Mouse (Mus musculus) ZHBTc4 (cell line): Measurements from ENCODE around the gene Agap1.
A peak's percentile ranks its signal among the peaks of the same experiment; 100 is the strongest.
"Not testable (repeated sequence)": the region's sequence is repeated elsewhere in the genome, so short reads cannot be mapped to it uniquely, and the experiment has no call there.

Experiments used
- DNase-seq: peaks from one replicate; pipeline ENCODE4 v3.0.0-alpha.2; 2011; ENCODE audit warnings: low read depth, low spot score

The Agap1 gene

GRCm38 (mm10) chr1:89501346-89501745 lies 46.7 kb downstream of the Agap1 start:
- DNase-seq = no peak

GRCm38 (mm10) chr1:89501891-89502290 lies 47.3 kb downstream of the Agap1 start:
- DNase-seq = not testable (repeated sequence)

GRCm38 (mm10) chr1:89509196-89509595 lies 54.6 kb downstream of the Agap1 start:
- DNase-seq = no peak

GRCm38 (mm10) chr1:89509763-89510340 lies 55.2 kb downstream of the Agap1 start:
- DNase-seq = peak; percentile 30

- no peak for DNase-seq
These were observed 56.1 kb downstream of the Agap1 start for GRCm38 (mm10) chr1:89510731-89511130.

- no peak for DNase-seq
These were observed 59.1 kb downstream of the Agap1 start for GRCm38 (mm10) chr1:89513616-89514283.

GRCm38 (mm10) chr1:89515808-89516560 lies 61.4 kb downstream of the Agap1 start:
- peak; percentile 52 for DNase-seq

- peak; percentile 37 for DNase-seq
These were observed 63.2 kb downstream of the Agap1 start for GRCm38 (mm10) chr1:89517817-89518216.

- DNase-seq = no peak
These were observed 65.5 kb downstream of the Agap1 start for GRCm38 (mm10) chr1:89519914-89520643.

- no peak for DNase-seq
These were observed 66.8 kb downstream of the Agap1 start for GRCm38 (mm10) chr1:89521406-89521805.

- peak; percentile 78 for DNase-seq
These were observed 67.4 kb downstream of the Agap1 start for GRCm38 (mm10) chr1:89521935-89522535.

GRCm38 (mm10) chr1:89524369-89524768 lies 69.8 kb downstream of the Agap1 start:
- DNase-seq = peak; percentile 88

GRCm38 (mm10) chr1:89524998-89525397 lies 70.4 kb downstream of the Agap1 start:
- DNase-seq = no peak

- DNase-seq = peak; percentile 76
These were observed 71.2 kb downstream of the Agap1 start for GRCm38 (mm10) chr1:89525825-89526224.

- DNase-seq = no peak
These were observed 74.2 kb downstream of the Agap1 start for GRCm38 (mm10) chr1:89528671-89529276.

- no peak for DNase-seq
These were observed 79.1 kb downstream of the Agap1 start for GRCm38 (mm10) chr1:89533702-89534101.

GRCm38 (mm10) chr1:89535206-89535605 lies 80.6 kb downstream of the Agap1 start:
- DNase-seq = no peak

- DNase-seq = peak; percentile 32
These were observed 83.7 kb downstream of the Agap1 start for GRCm38 (mm10) chr1:89538163-89538946.

GRCm38 (mm10) chr1:89539127-89539526 lies 84.5 kb downstream of the Agap1 start:
- no peak for DNase-seq

GRCm38 (mm10) chr1:89541151-89541550 lies 86.5 kb downstream of the Agap1 start:
- no peak for DNase-seq
